In genomic region chr7:75413903-75414302, GRCm38 (mm10) we compare ENCODE assay signal across 16 mouse cellular contexts. TPM values are rescaled to one million over a fixed set of nuclear protein-coding genes. Genes with fewer than 3 reads are reported as not detected.
DNase-seq lines count a peak whose midpoint lies in the region; ATAC-seq and TF ChIP-seq lines count a peak whose summit lies in the region.
"Had no signal": no experiment of that assay in that cellular context is flagged by ENCODE, and none has a peak within 500 bp of the region (broad histone marks: within the 10 kb centered on the region; RNA-seq: fewer than 3 reads in every experiment).

No protein-coding gene starts in this region.

- 0 out of 2 replicates have a peak, but pooled peaks have one; percentile 27 for ATAC-seq in liver, embryonic 12.5 days
- no peak for ATAC-seq in liver, embryonic 11.5 days (replicated peaks; ENCODE audit: low FRiP score)
- no peak for ATAC-seq in intestine, postnatal 0 days
- no peak for ATAC-seq in stomach, postnatal 0 days (ENCODE audit: low FRiP score, low TSS enrichment)
- ATAC-seq: hindbrain, postnatal 0 days had no signal

- H3K27ac ChIP-seq in liver, embryonic 12.5 days: no peak overlapping the region
- no peak overlapping the region for H3K27ac ChIP-seq in liver, embryonic 11.5 days (ENCODE audit: low read depth, low read length)
- H3K27ac ChIP-seq in intestine, postnatal 0 days (ENCODE audit: low read depth, low read length): peak overlapping the region; percentile 83
- 0 out of 2 replicates have a peak overlapping the region, but pooled peaks have one; percentile 24 for H3K27ac ChIP-seq in stomach, postnatal 0 days (replicated peaks)
- no peak overlapping the region for H3K27ac ChIP-seq in hindbrain, embryonic 10.5 days
- H3K27ac ChIP-seq: embryonic facial prominence, embryonic 13.5 days; hindbrain, postnatal 0 days; neural tube, embryonic 15.5 days had no signal

- H3K4me2 ChIP-seq in liver, embryonic 12.5 days: no peak overlapping the region
- H3K4me2 ChIP-seq in liver, embryonic 11.5 days: no peak overlapping the region
- H3K4me2 ChIP-seq in intestine, postnatal 0 days (replicated peaks; ENCODE audit: low read depth): no peak overlapping the region
- H3K4me2 ChIP-seq in stomach, postnatal 0 days (replicated peaks; ENCODE audit: low read depth): no peak overlapping the region
- H3K4me2 ChIP-seq: embryonic facial prominence, embryonic 13.5 days; neural tube, embryonic 15.5 days had no signal

- H3K27me3 ChIP-seq in liver, embryonic 12.5 days (replicated peaks): no peaks in the 10 kb centered on the region
- no peaks in the 10 kb centered on the region for H3K27me3 ChIP-seq in liver, embryonic 11.5 days (replicated peaks; ENCODE audit: control insufficient read depth, insufficient read depth, low read length)
- no peaks in the 10 kb centered on the region for H3K27me3 ChIP-seq in intestine, postnatal 0 days (replicated peaks; ENCODE audit: control insufficient read depth, insufficient read depth, low read length)
- H3K27me3 ChIP-seq in stomach, postnatal 0 days (ENCODE audit: control insufficient read depth, insufficient read depth, low read length): no peaks in the 10 kb centered on the region
- peaks cover 3% of the 10 kb centered on the region; the same call in 1 of the 2 replicates for H3K27me3 ChIP-seq in hindbrain, embryonic 10.5 days (ENCODE audit: insufficient read depth, poor library complexity, severe bottlenecking)
- H3K27me3 ChIP-seq: embryonic facial prominence, embryonic 13.5 days; neural tube, embryonic 15.5 days had no signal

- TF ChIP-seq EP300 in stomach, postnatal 0 days (optimal IDR thresholded peaks at IDR 0.05): no peak

- no peak overlapping the region for H3K9ac ChIP-seq in liver, embryonic 12.5 days
- H3K9ac ChIP-seq in liver, embryonic 11.5 days (ENCODE audit: low read depth, low read length): no peak overlapping the region
- no peak overlapping the region for H3K9ac ChIP-seq in intestine, postnatal 0 days (ENCODE audit: low read depth, low read length)
- H3K9ac ChIP-seq in stomach, postnatal 0 days (ENCODE audit: low read length): no peak overlapping the region
- H3K9ac ChIP-seq: embryonic facial prominence, embryonic 13.5 days; neural tube, embryonic 15.5 days had no signal

- no peaks in the 10 kb centered on the region for H3K4me1 ChIP-seq in liver, embryonic 12.5 days
- H3K4me1 ChIP-seq in liver, embryonic 11.5 days (replicated peaks; ENCODE audit: control insufficient read depth, insufficient read depth, low read length): no peaks in the 10 kb centered on the region; the same call in 1 of the 2 replicates
- H3K4me1 ChIP-seq in intestine, postnatal 0 days (replicated peaks; ENCODE audit: control insufficient read depth, insufficient read depth, low read length): no peaks in the 10 kb centered on the region; the same call in 1 of the 2 replicates
- no peaks in the 10 kb centered on the region; the same call in 1 of the 2 replicates for H3K4me1 ChIP-seq in stomach, postnatal 0 days (replicated peaks; ENCODE audit: control insufficient read depth, insufficient read depth)
- peaks cover 5% of the 10 kb centered on the region for H3K4me1 ChIP-seq in hindbrain, embryonic 10.5 days (replicated peaks)
- H3K4me1 ChIP-seq: neural tube, embryonic 15.5 days had no signal

- TF ChIP-seq CTCF in brain, embryonic 14.5 days (IDR thresholded peaks at IDR 0.05; ENCODE audit: borderline replicate concordance, extremely low read depth, insufficient read depth, insufficient read length): no peak
- no peak for TF ChIP-seq CTCF in intestine, postnatal 0 days (IDR thresholded peaks at IDR 0.05; ENCODE audit: low read depth)
- no peak for TF ChIP-seq CTCF in stomach, postnatal 0 days (IDR thresholded peaks at IDR 0.05; ENCODE audit: low read depth)

- 47% methylated on average over 6 of the region's 6 CpGs for WGBS in liver, embryonic 12.5 days (ENCODE audit: insufficient replicate concordance)
- 62% methylated on average over 6 of the region's 6 CpGs for WGBS in liver, embryonic 11.5 days
- WGBS in intestine, postnatal 0 days: 71% methylated on average over 6 of the region's 6 CpGs
- WGBS in stomach, postnatal 0 days: 69% methylated on average over 6 of the region's 6 CpGs
- WGBS in hindbrain, embryonic 10.5 days: 47% methylated on average over 6 of the region's 6 CpGs

- no peaks in the 10 kb centered on the region for H3K9me3 ChIP-seq in liver, embryonic 12.5 days (replicated peaks)
- H3K9me3 ChIP-seq in liver, embryonic 11.5 days (ENCODE audit: control insufficient read depth, low read length): no peaks in the 10 kb centered on the region
- H3K9me3 ChIP-seq in intestine, postnatal 0 days (ENCODE audit: control insufficient read depth): no peaks in the 10 kb centered on the region
- no peaks in the 10 kb centered on the region for H3K9me3 ChIP-seq in stomach, postnatal 0 days (ENCODE audit: control insufficient read depth, low read length)
- H3K9me3 ChIP-seq in hindbrain, embryonic 10.5 days: no peaks in the 10 kb centered on the region
- H3K9me3 ChIP-seq: embryonic facial prominence, embryonic 13.5 days; neural tube, embryonic 15.5 days had no signal

- no peak for TF ChIP-seq POLR2A in brain, embryonic 14.5 days (IDR thresholded peaks at IDR 0.05; ENCODE audit: borderline replicate concordance, extremely low read depth, insufficient read depth, insufficient read length, poor library complexity, severe bottlenecking)

- H3K36me3 ChIP-seq in liver, embryonic 12.5 days: no peaks in the 10 kb centered on the region
- no peaks in the 10 kb centered on the region for H3K36me3 ChIP-seq in liver, embryonic 11.5 days (ENCODE audit: control insufficient read depth, insufficient read depth, low read length)
- H3K36me3 ChIP-seq in intestine, postnatal 0 days (ENCODE audit: control insufficient read depth, insufficient read depth): no peaks in the 10 kb centered on the region
- no peaks in the 10 kb centered on the region for H3K36me3 ChIP-seq in stomach, postnatal 0 days (ENCODE audit: control insufficient read depth, insufficient read depth, low read length)
- H3K36me3 ChIP-seq in hindbrain, embryonic 10.5 days: no peaks in the 10 kb centered on the region
- H3K36me3 ChIP-seq: embryonic facial prominence, embryonic 13.5 days; neural tube, embryonic 15.5 days had no signal

- DNase-seq in liver, embryonic 11.5 days (ENCODE audit: low spot score): no peak
- DNase-seq in brain, embryonic 14.5 days (ENCODE audit: low read depth): peak; percentile 14
- no peak for DNase-seq in stomach, postnatal 0 days (ENCODE audit: low spot score)
- no peak for DNase-seq in layer of hippocampus, postnatal 25 days (ENCODE audit: extremely low spot score in 1 of 2, low spot score in 1 of 2)
- DNase-seq in hindbrain, embryonic 10.5 days (ENCODE audit: low spot score): no peak
- DNase-seq: adrenal gland, postnatal 36 days; cerebellum, adult 11 months; cerebellum, postnatal 36 days; heart, postnatal 14 days; right cerebral cortex, adult 18-20 months; thymus, adult 18-20 months had no signal

- no peak overlapping the region for H3K4me3 ChIP-seq in liver, embryonic 12.5 days
- no peak overlapping the region for H3K4me3 ChIP-seq in liver, embryonic 11.5 days (ENCODE audit: low read depth, low read length)
- H3K4me3 ChIP-seq in intestine, postnatal 0 days (ENCODE audit: low read depth, low read length): no peak overlapping the region
- H3K4me3 ChIP-seq in stomach, postnatal 0 days (ENCODE audit: low read depth, low read length): no peak overlapping the region
- no peak overlapping the region for H3K4me3 ChIP-seq in hindbrain, embryonic 10.5 days
- H3K4me3 ChIP-seq: embryonic facial prominence, embryonic 13.5 days; neural tube, embryonic 15.5 days had no signal

RNA-seq across cellular contexts. Expression of gene Akap13, which starts 41.4 kb away (rescaled TPM):
- polyA plus RNA-seq in liver, embryonic 12.5 days (2016; fragmentation: Nextera tagmentation; extraction: Ambion mirVana): 35.2 and 37.9 TPM in 2 replicates
- 27.2 and 30.7 TPM in 2 replicates for polyA plus RNA-seq in liver, embryonic 11.5 days (2014; fragmentation: Nextera tagmentation; extraction: Ambion mirVana)
- 7.4 and 11.5 TPM in 2 replicates for polyA plus RNA-seq in brain, embryonic 14.5 days (2012; rRNA removed)
- 17.4 and 19.9 TPM in 2 replicates for polyA plus RNA-seq in intestine, postnatal 0 days (2015; fragmentation: Nextera tagmentation; extraction: Ambion mirVana)
- polyA plus RNA-seq in stomach, postnatal 0 days (2015; fragmentation: Nextera tagmentation; extraction: Ambion mirVana): 15.2 and 18.8 TPM in 2 replicates
- 10 to 100 TPM; 54.0 to 70.8 TPM for total RNA-seq in layer of hippocampus, postnatal 25 days (2021)
- 24.9 and 27.5 TPM in 2 replicates for polyA plus RNA-seq in hindbrain, embryonic 10.5 days (2016; fragmentation: Nextera tagmentation; extraction: Ambion mirVana)

Comparison
In these comparisons a context has a peak if more than half of its experiments do, and no peak if none do; other contexts are left out.
1. H3K27ac ChIP-seq: peak in intestine, postnatal 0 days (single experiment) and stomach, postnatal 0 days (single experiment); none in liver, embryonic 12.5 days (single experiment), liver, embryonic 11.5 days (single experiment) and hindbrain, embryonic 10.5 days (single experiment).